Mouse (Mus musculus): Measurements from ENCODE around the gene Dot1l.

- TF ChIP-seq CTCF (conservative IDR thresholded peaks at IDR 0.05 in 1 of 2, IDR thresholded peaks at IDR 0.05 in 1 of 2; ENCODE audit: low read depth in 2 of 2, low read length in 2 of 2) (no peak), ZNF384 (IDR thresholded peaks at IDR 0.05; ENCODE audit: low read depth, low read length) (no peak), BHLHE40 (IDR thresholded peaks at IDR 0.05; ENCODE audit: low read depth, low read length) (no peak), POLR2A (IDR thresholded peaks at IDR 0.05; ENCODE audit: low read depth, low read length) (no peak), ELF1 (IDR thresholded peaks at IDR 0.05; ENCODE audit: low read depth, low read length) (no peak), ZC3H11A (IDR thresholded peaks at IDR 0.05; ENCODE audit: low read depth, low read length) (no peak), MAFK (IDR thresholded peaks at IDR 0.05; ENCODE audit: insufficient replicate concordance, low read length) (no peak), USF2 (conservative IDR thresholded peaks at IDR 0.05; ENCODE audit: low read depth, low read length) (no peak), EP300 (IDR thresholded peaks at IDR 0.05; ENCODE audit: low read length) (no peak), TBP (conservative IDR thresholded peaks at IDR 0.05; ENCODE audit: low read depth, low read length) (no peak), SMC3 (IDR thresholded peaks at IDR 0.05; ENCODE audit: low read depth, low read length) (no peak), HCFC1 (IDR thresholded peaks at IDR 0.05; ENCODE audit: low read depth, low read length) (no peak), MAZ (IDR thresholded peaks at IDR 0.05; ENCODE audit: low read depth, low read length) (no peak), CHD2 (IDR thresholded peaks at IDR 0.05; ENCODE audit: low read length) (no peak)
These were observed 69.8 kb downstream of the Dot1l start for GRCm38 (mm10) chr10:80824827-80825226.
